In genomic region chr12:36155141-36155641, GRCm38 (mm10) we compare ENCODE assay signal across 8 mouse cellular contexts. TPM values are rescaled to one million over a fixed set of nuclear protein-coding genes. Genes with fewer than 3 reads are reported as not detected.
DNase-seq lines count a peak whose midpoint lies in the region; ATAC-seq and TF ChIP-seq lines count a peak whose summit lies in the region.

No protein-coding gene starts in this region.

- H3K79me3 ChIP-seq in C2C12 (ENCODE audit: low read depth): peaks cover 66% of the 10 kb centered on the region

- ATAC-seq in megakaryocyte-erythroid progenitor cell, adult 5-6 weeks (replicated peaks; ENCODE audit: low FRiP score, low TSS enrichment, poor library complexity, severe bottlenecking): no peak

- H3K9me3 ChIP-seq in E14TG2a.4 (ENCODE audit: low read length): no peaks in the 10 kb centered on the region

- H3K79me2 ChIP-seq in C2C12 (ENCODE audit: control insufficient read depth, insufficient read depth): peaks cover 86% of the 10 kb centered on the region

- TF ChIP-seq CTCF in C2C12 (IDR thresholded peaks at IDR 0.05; ENCODE audit: control insufficient read depth, insufficient read depth, insufficient read length): no peak
- TF ChIP-seq CTCF in E14TG2a.4 (conservative IDR thresholded peaks at IDR 0.05; ENCODE audit: low read length): no peak

- peak; percentile 20 for DNase-seq in embryo, embryonic 9.5 days (ENCODE audit: extremely low spot score)
- DNase-seq in heart, postnatal 4 days: peak; percentile 14
- DNase-seq in layer of hippocampus, postnatal 14 days (ENCODE audit: low spot score in 2 of 2): peak; percentile 24 to 60
- DNase-seq in lung, postnatal 10 days: peak; percentile 25
- DNase-seq in right cerebral cortex, postnatal 4 days: peak; percentile 68

- peaks cover 64% of the 10 kb centered on the region for H3K4me1 ChIP-seq in E14TG2a.4 (replicated peaks; ENCODE audit: low read depth, low read length)

- H3K4me3 ChIP-seq in C2C12 (ENCODE audit: insufficient read depth, poor library complexity, severe bottlenecking) (peak overlapping the region; percentile 84), E14TG2a.4 (replicated peaks; ENCODE audit: low read length) (peak overlapping the region; percentile 99)

- no peaks in the 10 kb centered on the region for H3K36me3 ChIP-seq in C2C12 (ENCODE audit: control insufficient read depth, insufficient read depth)
- peaks cover 11% of the 10 kb centered on the region for H3K36me3 ChIP-seq in E14TG2a.4 (ENCODE audit: insufficient read depth, low read length)

- H3K27me3 ChIP-seq in C2C12 (ENCODE audit: control insufficient read depth, insufficient read depth, insufficient read length) (no peaks in the 10 kb centered on the region), E14TG2a.4 (ENCODE audit: insufficient read depth, low read length) (no peaks in the 10 kb centered on the region)

- H3ac ChIP-seq in C2C12 (ENCODE audit: control insufficient read depth, insufficient read length, low read depth): peak overlapping the region; percentile 24

TF ChIP-seq in C2C12, 6 proteins besides CTCF, POLR2A, EP300 and RAD21:
- TF ChIP-seq CEBPB (IDR thresholded peaks at IDR 0.05; ENCODE audit: low read depth) (peak; percentile 72), USF1 (IDR thresholded peaks at IDR 0.05; ENCODE audit: low read depth) (peak; percentile 59), MYOG (IDR thresholded peaks at IDR 0.05; ENCODE audit: control insufficient read depth, extremely low read depth, insufficient read length) (no peak), FOSL1 (IDR thresholded peaks at IDR 0.05; ENCODE audit: insufficient read depth, low read length, poor library complexity, severe bottlenecking) (no peak), MAX (IDR thresholded peaks at IDR 0.05) (no peak), MYOD1 (IDR thresholded peaks at IDR 0.05; ENCODE audit: control insufficient read depth, insufficient read length, low read depth) (no peak)
TF ChIP-seq in C2C12: peak in this region for 2.

RNA-seq across cellular contexts. Expression of gene Ankmy2, which starts 1.7 kb away (rescaled TPM):
- 8.3 TPM for polyA plus RNA-seq in C2C12 (2012; fragmentation: generic; extraction: Trizol)
- 10 to 100 TPM; 22.1 to 23.6 TPM for total RNA-seq in heart, postnatal 4 days (2021)
- total RNA-seq in layer of hippocampus, postnatal 14 days (2021): 10 to 100 TPM; 50.4 to 51.8 TPM
- total RNA-seq in megakaryocyte-erythroid progenitor cell, adult 5-6 weeks (2014; fragmentation: Nextera tagmentation): 18.5 and 29.4 TPM in 2 replicates
- 24.8 and 26.8 TPM in 2 replicates for total RNA-seq in megakaryocyte-erythroid progenitor cell, adult 5-6 weeks (2017)

RNA-seq across cellular contexts. Expression of gene Bzw2, which starts 2.7 kb away (rescaled TPM):
- polyA plus RNA-seq in C2C12 (2012; fragmentation: generic; extraction: Trizol): 101 TPM
- total RNA-seq in heart, postnatal 4 days (2021): 100 to 1,000 TPM; 168 to 170 TPM
- total RNA-seq in layer of hippocampus, postnatal 14 days (2021): 10 to 100 TPM; 89.3 to 95.3 TPM
- 108 and 137 TPM in 2 replicates for total RNA-seq in megakaryocyte-erythroid progenitor cell, adult 5-6 weeks (2014; fragmentation: Nextera tagmentation)
- total RNA-seq in megakaryocyte-erythroid progenitor cell, adult 5-6 weeks (2017): 121 and 132 TPM in 2 replicates

Comparison
In these comparisons a context has a peak if more than half of its experiments do, and no peak if none do; other contexts are left out.
1. DNase-seq: peak in every context shown above with its lines; median percentile 68 in right cerebral cortex, postnatal 4 days; 42 in layer of hippocampus, postnatal 14 days; 25 in lung, postnatal 10 days; 20 in embryo, embryonic 9.5 days; 14 in heart, postnatal 4 days.